Mouse (Mus musculus): ENCODE results near the gene Hist2h3c2.

DNA sequence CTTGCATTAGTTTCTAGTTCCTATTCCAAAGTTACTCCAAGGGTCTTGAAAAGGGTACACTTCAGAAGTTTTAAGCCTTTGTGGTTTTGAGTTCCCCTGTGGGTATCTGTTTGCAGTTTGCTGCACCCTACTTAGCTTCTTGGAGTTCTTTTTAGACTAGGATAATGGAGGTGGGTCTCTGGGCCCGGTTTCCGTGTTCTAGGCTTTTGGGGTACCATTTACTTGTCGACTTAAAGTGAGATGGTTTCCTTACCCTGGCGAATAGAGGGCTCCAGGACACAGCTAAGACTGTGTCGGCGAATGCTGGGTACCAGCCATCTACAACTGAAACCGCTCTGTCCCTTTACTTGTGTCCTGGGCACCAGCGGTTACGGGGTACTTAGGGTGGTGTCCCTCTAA lies 17.3 kb downstream of the Hist2h3c2 start:
- TF ChIP-seq CTCF (IDR thresholded peaks at IDR 0.05; ENCODE audit: low read depth, low read length) (no peak), POLR2A (IDR thresholded peaks at IDR 0.05; ENCODE audit: borderline replicate concordance, low read depth, low read length) (no peak)
